Mouse (Mus musculus) inflammation-experienced regulatory T-cells, adult 16 weeks (primary cell): Measurements from ENCODE around the gene Ces3a. TPM values are rescaled to one million over a fixed set of nuclear protein-coding genes. Genes with fewer than 3 reads are reported as not detected.

Experiments used
- polyA plus RNA-seq: library from polyadenylated mRNA; unstranded; fragments of 100-300 nt; shearing (Covaris generic); gene quantifications from one replicate; pipeline ENCODE4 v1.2.1, GENCODE M21; 2017

Gene Ces3a
- polyA plus RNA-seq = not detected

DNA sequence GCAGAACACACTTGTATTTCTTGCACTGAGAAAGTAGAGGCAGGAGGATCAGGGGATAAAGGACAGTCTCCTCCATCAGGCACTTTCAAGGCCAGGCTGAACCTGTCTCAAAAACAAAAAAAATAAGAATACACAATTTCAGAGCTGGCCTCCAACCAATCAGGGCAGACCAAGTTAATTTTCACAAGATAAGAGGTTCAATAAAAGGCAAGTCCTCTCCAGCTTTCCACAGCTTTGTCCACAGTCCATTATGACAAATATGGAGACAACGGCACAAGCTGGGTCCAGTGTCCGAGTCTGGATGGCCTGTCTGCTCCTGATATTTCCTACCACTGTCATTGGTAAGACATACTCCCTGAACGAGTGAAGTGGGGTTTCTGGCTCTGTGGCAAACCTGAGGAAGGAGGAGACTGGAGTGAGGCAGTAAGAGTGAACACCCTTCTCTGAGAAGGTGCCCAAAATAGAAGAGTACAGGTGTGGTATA is at the start of gene Ces3a:
Gene Ces3a, plus strand, starts transcription at position 231 of the 484 bp plus-strand sequence.

DNA sequence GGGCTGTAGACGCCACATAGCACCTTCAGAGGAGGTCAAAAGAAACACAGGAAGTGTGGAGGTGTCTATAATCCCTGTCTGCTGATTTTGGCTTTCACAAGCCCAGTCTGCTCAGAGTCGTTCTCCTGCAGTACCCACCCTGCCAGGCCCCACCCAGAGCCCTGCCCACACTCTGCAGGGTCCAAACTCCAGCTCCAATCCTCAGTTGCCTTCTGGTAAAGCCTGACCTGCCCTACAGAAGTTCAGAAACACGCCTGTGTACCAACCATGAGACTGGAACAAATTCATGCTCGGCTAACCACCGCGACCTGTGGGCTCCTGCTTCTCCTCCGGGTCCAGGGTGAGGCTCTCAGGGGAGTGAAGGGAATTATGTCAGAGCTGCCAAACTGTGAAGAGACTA is 47.8 kb upstream of the Ces3a start, which contains the start of gene Ces2h:
Gene Ces2h, plus strand, starts transcription at position 268 of the 400 bp plus-strand sequence.

DNA sequence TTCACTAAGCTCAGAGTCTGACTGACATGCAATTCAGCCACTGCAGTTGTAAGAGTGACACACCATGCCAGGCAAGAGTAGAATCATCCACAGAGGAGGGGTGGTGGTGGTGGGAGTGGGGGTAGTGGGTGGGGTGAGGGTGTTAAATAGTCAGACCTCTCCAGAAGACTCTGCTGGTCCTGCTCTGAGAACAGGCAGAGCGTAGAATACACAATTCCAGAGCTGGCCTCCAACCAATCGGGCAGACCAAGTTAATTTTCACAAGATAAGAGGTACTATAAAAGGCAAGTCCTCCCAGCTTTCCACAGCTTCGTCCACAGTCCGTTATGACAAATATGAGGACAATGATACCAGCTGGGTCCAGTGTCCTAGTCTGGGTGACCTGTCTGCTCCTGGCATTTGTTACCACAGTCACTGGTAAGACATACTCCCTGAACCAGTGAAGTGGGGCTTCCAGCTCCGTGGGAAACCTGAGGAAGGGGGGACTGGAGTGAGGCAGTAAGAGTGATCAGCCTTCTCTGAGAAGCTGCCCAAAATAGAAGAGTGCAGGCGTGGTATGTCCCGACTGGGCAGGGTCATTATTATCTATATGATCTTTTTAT is 35.1 kb downstream of the Ces3a start, which contains the start of gene Ces3b:
Gene Ces3b, plus strand, starts transcription at position 305 of the 602 bp plus-strand sequence.

Other genes with a start within 250 kb of the Ces3a start
- 0.27 TPM for gene Ces2b, start 217.0 kb upstream of the Ces3a start, polyA plus RNA-seq
- 53.5 TPM for gene Ces2c, start 201.5 kb upstream of the Ces3a start, polyA plus RNA-seq
- not detected for gene Ces2e, start 122.3 kb upstream of the Ces3a start, polyA plus RNA-seq
- gene Ces2f, start 101.2 kb upstream of the Ces3a start, polyA plus RNA-seq = not detected
- gene Ces2g, start 86.9 kb upstream of the Ces3a start, polyA plus RNA-seq = not detected
- not detected for gene Ces2h, start 47.7 kb upstream of the Ces3a start, polyA plus RNA-seq
- not detected for gene Ces3b, start 35.2 kb downstream of the Ces3a start, polyA plus RNA-seq
- not detected for gene Ces4a, start 83.2 kb downstream of the Ces3a start, polyA plus RNA-seq
- gene Cbfb, start 122.1 kb downstream of the Ces3a start, polyA plus RNA-seq = 31.8 TPM
- gene D230025D16Rik, start 176.5 kb downstream of the Ces3a start, polyA plus RNA-seq = 36.3 TPM
- 1.9 TPM for gene B3gnt9, start 206.6 kb downstream of the Ces3a start, polyA plus RNA-seq
- gene Tradd, start 216.0 kb downstream of the Ces3a start, polyA plus RNA-seq = 60.2 TPM
- 27.8 TPM for gene Fbxl8, start 216.0 kb downstream of the Ces3a start, polyA plus RNA-seq
- gene Hsf4, start 221.2 kb downstream of the Ces3a start, polyA plus RNA-seq = 0.38 TPM
- gene Nol3, start 227.5 kb downstream of the Ces3a start, polyA plus RNA-seq = not detected
- 1.8 TPM for gene 4931428F04Rik, start 241.3 kb downstream of the Ces3a start, polyA plus RNA-seq
- 2.5 TPM for gene Exoc3l, start 247.5 kb downstream of the Ces3a start, polyA plus RNA-seq
- 92.2 TPM for gene E2f4, start 249.1 kb downstream of the Ces3a start, polyA plus RNA-seq